Mouse (Mus musculus) spleen, adult 2 months (tissue): ENCODE measurements around the gene Duox2. TPM values are rescaled to one million over a fixed set of nuclear protein-coding genes. Genes with fewer than 3 reads are reported as not detected.

Experiments
- DNase-seq, 2 experiments: peaks; one replicate each; pipeline versions ENCODE4 v3.0.0 to v3.0.0-alpha.2; 2012 to 2021; ENCODE audit warnings: low spot score in 2 of 2, low read depth in 1 of 2
- H3K27ac ChIP-seq: fragments of 200-500 bp; 2 replicates; pipeline ENCODE4 v1.5.1; 2012; ENCODE audit warnings: low read length, inconsistent platforms; ENCODE audit not compliant: insufficient read depth
- H3K27me3 ChIP-seq: fragments of 200-500 bp; 2 replicates; pipeline ENCODE4 v1.6.1; 2012; ENCODE audit warnings: mild to moderate bottlenecking, moderate library complexity, low read length, inconsistent platforms; ENCODE audit not compliant: control insufficient read depth, insufficient read depth
- H3K36me3 ChIP-seq: fragments of 200-500 bp; 2 replicates; pipeline ENCODE4 v1.6.1; 2012; ENCODE audit warnings: mild to moderate bottlenecking, low read length, inconsistent platforms; ENCODE audit not compliant: control insufficient read depth, insufficient read depth
- H3K4me1 ChIP-seq: fragments of 200-500 bp; 2 replicates; pipeline ENCODE4 v1.6.1; 2011; ENCODE audit warnings: inconsistent platforms; ENCODE audit not compliant: control insufficient read depth, insufficient read depth, insufficient read length
- H3K4me3 ChIP-seq: fragments of 200-500 bp; 2 replicates; pipeline ENCODE4 v1.5.1; 2011; ENCODE audit warnings: mild to moderate bottlenecking, inconsistent platforms; ENCODE audit not compliant: insufficient read depth, insufficient read length; ENCODE audit errors: extremely low read depth
- CTCF ChIP-seq: fragments of 200-500 bp; IDR thresholded peaks from 2 replicates; pipeline ENCODE4 v1.5.1; 2011; ENCODE audit warnings: mild to moderate bottlenecking, inconsistent platforms; ENCODE audit not compliant: insufficient read depth, insufficient read length, insufficient replicate concordance; ENCODE audit errors: extremely low read depth
- POLR2A ChIP-seq: fragments of 200-500 bp; IDR thresholded peaks from 2 replicates; pipeline ENCODE4 v1.6.1; 2011; ENCODE audit warnings: low read depth, low read length, inconsistent platforms
- WGBS: fragments of 180-500 bp; shearing (Covaris S2); methylation state at CpG from one replicate; pipeline ENCODE4 v1.1.7; 2018; 5-methylcytosine and 5-hydroxymethylcytosine counted together
- polyA plus RNA-seq: library from polyadenylated mRNA; depleted of rRNA; stranded (reverse); fragments of >200 nt; gene quantifications from 2 replicates; pipeline ENCODE4 v1.2.3, GENCODE M21; 2012; rRNA removed

Duox2 gene
- polyA plus RNA-seq, 1 experiment: 0.02 TPM

DNA sequence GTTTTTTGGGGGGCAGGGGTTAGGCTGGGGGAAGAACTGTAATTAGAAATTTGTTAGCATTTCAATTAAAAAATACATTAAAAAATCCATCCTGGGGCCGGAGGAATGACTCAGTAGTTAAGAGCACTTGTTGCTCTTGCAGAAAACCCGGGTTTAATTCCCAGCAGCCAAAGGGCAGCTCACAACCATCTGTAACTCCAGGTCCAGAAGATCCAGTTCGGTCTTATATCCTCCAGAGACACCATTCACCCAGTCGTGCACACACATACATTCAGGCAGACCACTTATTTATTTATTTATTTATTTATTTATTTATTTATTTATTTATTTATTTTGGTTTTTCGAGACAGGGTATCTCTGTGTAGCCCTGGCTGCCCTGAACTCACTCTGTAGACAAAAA is 64.9 kb downstream of the Duox2 start:
- no peaks in the 10 kb centered on the region for H3K27me3 ChIP-seq
- WGBS: 72% methylated on average over 5 of the region's 5 CpGs
- no peak for DNase-seq
- H3K4me1 ChIP-seq: no peaks in the 10 kb centered on the region
- no peak overlapping the region for H3K4me3 ChIP-seq
- no peaks in the 10 kb centered on the region for H3K36me3 ChIP-seq
- H3K27ac ChIP-seq: no peak overlapping the region
- TF ChIP-seq CTCF (no peak), POLR2A (no peak)

DNA sequence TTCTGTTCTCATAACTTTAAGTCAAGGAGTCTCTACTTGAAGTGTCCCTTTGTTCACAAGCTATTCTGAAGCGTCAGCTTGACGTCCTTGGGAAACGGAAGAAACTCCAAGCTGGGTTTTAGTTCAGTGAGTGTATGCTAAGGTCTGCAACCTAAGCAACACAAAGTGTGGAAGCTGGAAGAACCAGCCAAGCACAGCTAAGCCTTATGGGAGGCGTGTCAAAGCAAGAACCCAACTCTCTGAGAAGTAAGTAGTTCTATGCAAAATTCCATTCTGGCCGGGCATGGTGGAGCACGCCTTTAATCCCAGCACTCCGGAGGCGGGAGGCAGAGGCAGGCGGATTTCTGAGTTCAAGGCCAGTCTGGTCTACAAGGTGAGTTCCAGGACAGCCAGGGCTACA is 66.6 kb downstream of the Duox2 start:
- TF ChIP-seq POLR2A: no peak
- H3K4me1 ChIP-seq: no peaks in the 10 kb centered on the region
- no peaks in the 10 kb centered on the region for H3K36me3 ChIP-seq
- no peak for DNase-seq
- no peaks in the 10 kb centered on the region for H3K27me3 ChIP-seq
- 91% methylated on average over 9 of the region's 9 CpGs for WGBS
- H3K4me3 ChIP-seq: no peak overlapping the region
- H3K27ac ChIP-seq: no peak overlapping the region

- H3K4me1 ChIP-seq: no peaks in the 10 kb centered on the region
- no peak for TF ChIP-seq CTCF
- no peak for TF ChIP-seq POLR2A
Observed at GRCm38 (mm10) chr2:122230395-122230794, 67.9 kb downstream of the Duox2 start.

More at GRCm38 (mm10) chr2:122230395-122230794, 67.9 kb downstream of the Duox2 start:
- no peaks in the 10 kb centered on the region for H3K27me3 ChIP-seq
- no peak for DNase-seq
- no peak overlapping the region for H3K27ac ChIP-seq
- H3K4me3 ChIP-seq: no peak overlapping the region
- H3K36me3 ChIP-seq: no peaks in the 10 kb centered on the region
- WGBS: 92% methylated on average over 6 of the region's 6 CpGs

Other genes with a start within 250 kb of the Duox2 start
- gene Spg11, start 180.1 kb downstream of the Duox2 start, polyA plus RNA-seq: 7.1 and 8.5 TPM in 2 replicates
- 1,293 and 1,365 TPM in 2 replicates for gene B2m, start 150.8 kb downstream of the Duox2 start, polyA plus RNA-seq
- gene Trim69, start 137.7 kb downstream of the Duox2 start, polyA plus RNA-seq: not detected in 2 replicates
- gene Patl2, start 112.3 kb downstream of the Duox2 start, polyA plus RNA-seq: 0.06 and 0.11 TPM in 2 replicates
- not detected in 2 replicates for gene Terb2, start 112.2 kb downstream of the Duox2 start, polyA plus RNA-seq
- gene Sord, start 63.7 kb downstream of the Duox2 start, polyA plus RNA-seq: 6.8 and 6.9 TPM in 2 replicates
- gene Duoxa2, start 451 bp upstream of the Duox2 start, polyA plus RNA-seq: not detected in 2 replicates
- gene Duoxa1, start 15.3 kb upstream of the Duox2 start, polyA plus RNA-seq: not detected in 2 replicates
- not detected in 2 replicates for gene Duox1, start 17.2 kb upstream of the Duox2 start, polyA plus RNA-seq
- 4.3 and 5.5 TPM in 2 replicates for gene Shf, start 70.7 kb upstream of the Duox2 start, polyA plus RNA-seq
- 24.8 and 26.5 TPM in 2 replicates for gene Slc28a2, start 128.0 kb upstream of the Duox2 start, polyA plus RNA-seq
- gene Gm14085, start 186.5 kb upstream of the Duox2 start, polyA plus RNA-seq: 2.2 and 3.1 TPM in 2 replicates